Mouse (Mus musculus) liver, embryonic 15.5 days (tissue): ENCODE data around the gene Hoxd12. TPM values are rescaled to one million over a fixed set of nuclear protein-coding genes. Genes with fewer than 3 reads are reported as not detected.
A peak's percentile ranks its signal among the peaks of the same experiment; 100 is the strongest.

Experiments used
- microRNA counts: library from miRNA; unstranded; fragments of <30 nt; microRNA quantifications from one replicate; lab custom pipeline; 2016
- microRNA-seq: library from miRNA; unstranded; fragments of <30 nt; microRNA quantifications from one replicate; pipeline ENCODE4, GENCODE M21; 2016
- polyA plus RNA-seq: library from polyadenylated mRNA; unstranded; fragments of >200 nt; fragmentation: Nextera tagmentation; extraction: Ambion mirVana; gene quantifications from 2 replicates; pipeline ENCODE4 v1.2.1, GENCODE M21; 2015

The Hoxd12 gene
- polyA plus RNA-seq, 1 experiment from 2014 or later: not detected

MicroRNAs within 50 kb of the gene (microRNA counts, 519-probe panel; counts per million panel counts)
- not detected for microRNA mmu-miR-10b (lab: Ali Mortazavi, UCI)

Small RNAs within 50 kb of the gene (microRNA-seq; reads per million reads assigned to microRNA genes)
- gene Gm44463 (not detected), gene Mir10b (874 reads per million, percentile 75 among the genes with 10 or more reads in this experiment)

Other genes starting within 250 kb of the Hoxd12 start
- 15.1 and 17.3 TPM in 2 replicates for gene Lnpk, start 95.6 kb upstream of the Hoxd12 start, polyA plus RNA-seq
- gene Evx2, start 15.5 kb upstream of the Hoxd12 start, polyA plus RNA-seq: not detected in 2 replicates
- not detected in 2 replicates for gene Hoxd13, start 6.7 kb upstream of the Hoxd12 start, polyA plus RNA-seq
- not detected in 2 replicates for gene Hoxd11, start 4.5 kb downstream of the Hoxd12 start, polyA plus RNA-seq
- not detected in 2 replicates for gene Hoxd10, start 16.9 kb downstream of the Hoxd12 start, polyA plus RNA-seq
- gene Hoxd9, start 22.7 kb downstream of the Hoxd12 start, polyA plus RNA-seq: not detected in 2 replicates
- 0.05 TPM in 2 replicates for gene Hoxd8, start 29.6 kb downstream of the Hoxd12 start, polyA plus RNA-seq
- 0.03 TPM in 1 of 2 replicates, not detected in the other for gene Hoxd3, start 36.9 kb downstream of the Hoxd12 start, polyA plus RNA-seq
- gene Hoxd4, start 36.9 kb downstream of the Hoxd12 start, polyA plus RNA-seq: not detected in 2 replicates
- gene Gm28230, start 51.7 kb downstream of the Hoxd12 start, polyA plus RNA-seq: not detected in 2 replicates
- gene Hoxd1, start 88.0 kb downstream of the Hoxd12 start, polyA plus RNA-seq: 0.05 TPM in 1 of 2 replicates, not detected in the other
- 47.1 and 55.3 TPM in 2 replicates for gene Mtx2, start 150.8 kb downstream of the Hoxd12 start, polyA plus RNA-seq